Mouse (Mus musculus) neural tube, embryonic 12.5 days (tissue): ENCODE measurements at regions not wholly inside any gene's neighbourhood (a gene's known extent, or its start where the extent isn't known, plus 50 kb on each side); places are given as distances from the start of the nearest gene placed in this dataset.
A peak's percentile ranks its signal among the peaks of the same experiment; 100 is the strongest.

Experiments
- ATAC-seq: fragments of 200-750 bp; cut with Nextera tagmentation; 2 replicates; pipeline ENCODE4 v1.8.0; 2017; ENCODE audit warnings: low read depth, mild to moderate bottlenecking, moderate TSS enrichment, moderate library complexity; ENCODE audit not compliant: low FRiP score
- H3K27ac ChIP-seq: fragments of 300-500 bp; sonication (generic); 2 replicates; pipeline ENCODE4 v1.5.1; 2016
- H3K27me3 ChIP-seq: fragments of 300-500 bp; sonication (generic); replicated peaks from 2 replicates; pipeline ENCODE4 v1.6.1; 2016; ENCODE audit warnings: mild to moderate bottlenecking
- H3K36me3 ChIP-seq: fragments of 300-500 bp; sonication (generic); 2 replicates; pipeline ENCODE4 v1.6.1; 2016; ENCODE audit warnings: mild to moderate bottlenecking
- H3K4me1 ChIP-seq: fragments of 300-500 bp; sonication (generic); 2 replicates; pipeline ENCODE4 v1.6.1; 2016
- H3K4me2 ChIP-seq: fragments of 300-500 bp; sonication (generic); replicated peaks from 2 replicates; pipeline ENCODE4 v1.6.1; 2016; ENCODE audit warnings: mild to moderate bottlenecking
- H3K4me3 ChIP-seq: fragments of 300-500 bp; sonication (generic); 2 replicates; pipeline ENCODE4 v1.5.1; 2016
- H3K9ac ChIP-seq: fragments of 300-500 bp; sonication (generic); 2 replicates; pipeline ENCODE4 v1.6.1; 2016; ENCODE audit warnings: mild to moderate bottlenecking
- H3K9me3 ChIP-seq: fragments of 300-500 bp; sonication (generic); 2 replicates; pipeline ENCODE4 v1.6.1; 2016; ENCODE audit warnings: mild to moderate bottlenecking
- WGBS: fragments of 180-500 bp; shearing (Covaris S2); methylation state at CpG from one replicate; pipeline ENCODE4 v1.1.7; 2016; 5-methylcytosine and 5-hydroxymethylcytosine counted together

DNA sequence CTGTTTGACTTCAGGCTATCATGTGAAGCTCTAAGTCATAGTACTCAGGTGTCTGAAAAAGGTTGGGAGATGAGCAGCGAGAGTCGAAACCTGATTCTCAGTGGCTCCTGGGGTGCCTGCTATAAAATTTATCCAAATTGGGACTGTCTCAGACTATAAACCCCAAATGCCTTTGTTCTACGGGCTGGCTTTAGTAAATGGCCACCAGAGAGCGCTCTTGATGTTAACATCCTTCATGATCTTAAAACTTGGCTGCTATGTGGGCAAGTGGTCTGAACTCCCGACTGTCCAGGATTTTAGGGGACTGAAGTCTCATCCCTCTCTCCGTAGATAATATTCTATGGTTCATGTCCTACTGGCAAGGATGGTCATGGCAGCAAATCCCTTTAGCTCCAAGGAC, 94.8 kb upstream of the Tom1l1 start:
- Histone ChIP-seq H3K9ac (no peak overlapping the region), H3K4me1 (no peaks in the 10 kb centered on the region), H3K4me3 (no peak overlapping the region), H3K36me3 (no peaks in the 10 kb centered on the region), H3K27me3 (no peaks in the 10 kb centered on the region), H3K4me2 (no peak overlapping the region), H3K27ac (no peak overlapping the region), H3K9me3 (no peaks in the 10 kb centered on the region)
- WGBS: 33% methylated on average over 6 of the region's 6 CpGs
- ATAC-seq: peak; percentile 25; the same call in 1 of the 2 replicates

DNA sequence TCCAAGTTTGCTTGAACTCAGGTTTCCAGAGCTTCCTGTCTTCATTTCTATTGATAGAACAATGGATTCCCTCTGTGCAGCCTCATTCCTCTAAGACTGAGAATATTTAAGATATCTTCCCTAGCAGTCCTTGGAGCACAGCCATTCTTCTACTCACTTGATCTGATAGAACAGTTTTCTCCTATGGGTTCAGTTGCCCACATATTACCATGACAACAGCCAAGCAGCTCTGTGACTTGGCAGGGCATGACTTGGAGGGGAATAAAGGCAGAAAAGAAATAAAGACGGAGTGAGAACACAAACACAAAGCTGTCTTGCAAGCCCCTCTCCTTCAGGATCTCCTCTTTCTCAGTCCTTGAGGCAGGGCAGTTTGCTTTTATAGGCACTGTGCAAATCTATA, 87.6 kb upstream of the Tom1l1 start:
- Histone ChIP-seq H3K27ac (no peak overlapping the region), H3K27me3 (no peaks in the 10 kb centered on the region), H3K9ac (no peak overlapping the region), H3K4me1 (no peaks in the 10 kb centered on the region; the same call in 1 of the 2 replicates), H3K4me3 (no peak overlapping the region), H3K4me2 (no peak overlapping the region), H3K9me3 (no peaks in the 10 kb centered on the region), H3K36me3 (no peaks in the 10 kb centered on the region)
- 36% methylated on average over 1 of the region's 1 CpGs for WGBS
- no peak for ATAC-seq

DNA sequence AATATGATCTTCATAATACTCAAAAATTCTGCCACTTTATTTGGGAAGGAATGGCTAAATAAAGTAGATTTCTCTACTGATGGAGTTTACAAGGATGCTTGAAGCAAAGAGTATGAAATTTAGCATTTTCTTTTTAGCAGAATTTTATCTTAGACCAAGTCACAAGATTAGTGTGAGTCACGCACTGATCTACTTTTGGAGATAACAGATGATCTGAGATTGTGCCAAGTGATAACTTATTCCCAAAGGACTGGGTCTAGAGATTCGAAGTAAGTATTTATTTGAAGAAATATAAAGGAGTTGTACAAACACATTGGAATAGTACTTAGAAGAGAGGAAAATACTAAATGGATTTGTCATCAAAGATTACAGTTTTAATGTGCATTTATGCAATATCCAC, 67.8 kb upstream of the Tom1l1 start:
- WGBS: 87% methylated on average over 2 of the region's 2 CpGs
- no peak overlapping the region for H3K27ac ChIP-seq
- H3K9me3 ChIP-seq: no peaks in the 10 kb centered on the region
- ATAC-seq: no peak
- no peaks in the 10 kb centered on the region for H3K36me3 ChIP-seq
- no peak overlapping the region for H3K9ac ChIP-seq
- H3K4me3 ChIP-seq: no peak overlapping the region
- no peak overlapping the region for H3K4me2 ChIP-seq
- H3K27me3 ChIP-seq: no peaks in the 10 kb centered on the region
- H3K4me1 ChIP-seq: no peaks in the 10 kb centered on the region

DNA sequence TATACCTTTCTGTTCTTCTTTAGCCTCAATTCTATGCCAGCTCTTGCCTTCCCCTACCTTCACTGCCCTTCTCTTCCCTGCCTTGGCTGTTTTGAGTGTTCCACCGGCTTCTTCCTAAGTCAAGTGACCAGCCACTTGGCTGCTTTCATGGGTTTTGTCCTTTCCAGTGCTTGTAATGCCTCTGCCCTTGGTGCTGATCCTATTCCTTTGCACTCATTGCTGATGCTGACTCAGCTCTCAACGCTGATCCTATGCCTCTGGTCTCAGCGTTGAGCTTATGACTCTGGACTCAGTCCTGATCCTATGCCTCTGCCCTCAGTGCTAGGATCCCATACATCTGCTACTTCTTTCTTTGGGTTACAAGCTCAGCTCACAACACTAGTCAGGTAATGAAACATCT, 60.3 kb upstream of the Tom1l1 start:
- 75% methylated on average over 3 of the region's 3 CpGs for WGBS
- Histone ChIP-seq H3K9ac (no peak overlapping the region), H3K27me3 (no peaks in the 10 kb centered on the region), H3K36me3 (no peaks in the 10 kb centered on the region), H3K4me3 (no peak overlapping the region), H3K4me1 (no peaks in the 10 kb centered on the region), H3K9me3 (no peaks in the 10 kb centered on the region), H3K4me2 (no peak overlapping the region), H3K27ac (no peak overlapping the region)
- ATAC-seq: no peak

DNA sequence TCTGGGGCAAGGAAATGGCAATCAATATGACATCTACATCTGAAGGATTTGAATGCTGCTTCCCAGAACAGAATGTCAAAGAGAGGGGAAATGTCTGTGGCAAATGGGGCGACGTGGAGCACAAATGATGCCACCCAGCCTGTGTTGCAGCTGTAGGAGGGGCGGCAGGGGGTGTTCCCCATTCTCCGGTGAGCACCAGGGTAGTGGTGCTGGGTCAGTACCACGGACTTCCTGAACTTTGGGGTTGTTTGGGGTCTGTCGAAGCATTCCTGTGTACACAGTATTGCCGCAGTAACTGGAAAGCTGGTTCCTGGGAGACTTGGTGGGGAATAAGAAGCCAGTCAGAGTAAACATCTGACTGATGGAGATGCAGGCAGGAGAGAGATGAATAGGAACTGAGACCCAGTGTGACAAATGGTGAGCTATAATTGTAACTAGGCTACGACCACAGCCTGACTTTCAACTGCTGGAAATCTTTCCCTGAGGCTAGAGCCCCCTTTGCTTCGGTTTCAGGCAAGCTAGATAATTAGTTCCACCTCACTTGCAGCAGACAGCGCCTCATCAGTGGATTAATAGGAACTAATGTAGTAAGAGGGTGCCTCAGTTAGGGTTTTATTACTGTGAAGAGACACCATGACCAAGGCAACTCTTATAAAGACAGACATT, 53.9 kb upstream of the Tom1l1 start:
- Histone ChIP-seq H3K4me2 (no peak overlapping the region), H3K36me3 (no peaks in the 10 kb centered on the region), H3K4me3 (no peak overlapping the region), H3K9ac (no peak overlapping the region), H3K4me1 (peaks cover 9% of the 10 kb centered on the region; the same call in 1 of the 2 replicates), H3K27ac (no peak overlapping the region), H3K27me3 (no peaks in the 10 kb centered on the region), H3K9me3 (no peaks in the 10 kb centered on the region)
- ATAC-seq: peak; percentile 86
- WGBS: 53% methylated on average over 10 of the region's 10 CpGs

DNA sequence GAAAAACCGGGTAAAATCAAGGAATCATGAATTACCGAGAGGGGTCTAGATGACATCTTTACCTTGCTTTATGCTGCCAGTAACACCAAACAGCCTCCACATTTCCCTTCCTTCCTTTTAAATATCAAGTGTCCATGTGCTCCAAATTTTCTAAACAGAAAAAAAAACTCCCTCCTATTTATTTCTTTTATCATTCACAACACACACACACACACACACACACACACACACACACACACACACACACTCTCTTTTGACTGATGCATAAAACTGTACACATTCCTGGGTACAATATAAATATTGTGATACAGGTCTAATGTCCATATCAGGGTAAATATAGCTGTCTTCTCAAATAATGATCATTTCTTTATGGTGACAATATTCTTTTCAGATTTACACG, 51.3 kb upstream of the Tom1l1 start:
- WGBS: 88% methylated on average over 3 of the region's 3 CpGs

DNA sequence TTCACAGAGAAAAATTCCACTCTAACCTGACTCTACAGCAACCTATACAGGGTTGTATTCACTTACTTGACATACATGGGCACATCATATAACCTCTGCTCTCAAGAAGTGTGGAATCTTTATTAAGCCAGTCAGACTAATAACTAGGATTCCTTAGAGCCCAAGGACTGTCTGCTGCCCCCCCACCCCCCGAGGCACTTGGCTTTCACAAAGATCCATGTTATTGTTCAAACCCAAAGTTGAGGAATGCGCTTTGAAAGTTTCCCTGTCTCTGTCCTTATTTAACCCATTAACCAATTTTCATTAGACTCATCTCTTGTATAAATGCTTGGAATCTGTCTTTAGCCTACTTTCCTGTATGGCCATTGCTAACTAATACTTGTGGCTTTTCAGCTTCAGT, 50.6 kb upstream of the Tom1l1 start:
- H3K4me3 ChIP-seq: no peak overlapping the region
- no peaks in the 10 kb centered on the region for H3K36me3 ChIP-seq
- no peak overlapping the region for H3K4me2 ChIP-seq
- peaks cover 9% of the 10 kb centered on the region; the same call in 1 of the 2 replicates for H3K4me1 ChIP-seq
- H3K27me3 ChIP-seq: no peaks in the 10 kb centered on the region
- H3K27ac ChIP-seq: no peak overlapping the region
- ATAC-seq: no peak
- 81% methylated on average over 2 of the region's 2 CpGs for WGBS
- H3K9ac ChIP-seq: no peak overlapping the region
- no peaks in the 10 kb centered on the region for H3K9me3 ChIP-seq

More for the DNA sequence above, 51.3 kb upstream of the Tom1l1 start:
- Histone ChIP-seq H3K27ac (no peak overlapping the region), H3K4me2 (no peak overlapping the region), H3K9ac (no peak overlapping the region), H3K4me3 (no peak overlapping the region), H3K27me3 (no peaks in the 10 kb centered on the region), H3K9me3 (no peaks in the 10 kb centered on the region), H3K4me1 (peaks cover 9% of the 10 kb centered on the region; the same call in 1 of the 2 replicates), H3K36me3 (no peaks in the 10 kb centered on the region)
- ATAC-seq: no peak
